Mouse (Mus musculus) frontal cortex, adult (tissue): Measurements from ENCODE around the gene Creb3l1.

Experiments used
- ATAC-seq: cut with Nextera tagmentation; 2 replicates; pipeline ENCODE4 v1.9.2; 2017; ENCODE audit warnings: mild to moderate bottlenecking, moderate library complexity, mixed read lengths; ENCODE audit not compliant: low TSS enrichment

Creb3l1 gene

DNA sequence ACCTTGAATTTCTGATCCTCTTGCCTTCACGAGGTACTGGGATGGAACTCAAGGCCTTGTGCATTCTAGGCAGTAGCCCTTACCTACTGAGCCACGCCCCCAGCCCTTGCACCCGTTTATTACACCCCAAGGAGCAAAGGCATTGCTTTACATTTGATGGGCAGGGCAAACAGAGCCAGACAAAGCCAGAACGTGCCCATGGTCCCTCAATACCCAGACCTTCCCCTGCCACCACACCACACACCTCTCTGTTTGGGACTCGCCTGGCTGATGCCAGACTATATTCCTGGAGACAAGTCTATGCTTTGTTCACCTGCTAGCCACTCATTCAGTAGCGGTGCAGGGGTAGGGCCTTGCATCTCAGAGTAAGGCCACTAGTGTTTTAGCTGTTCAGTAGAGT, 17.8 kb downstream of the Creb3l1 start:
- no peak for ATAC-seq

DNA sequence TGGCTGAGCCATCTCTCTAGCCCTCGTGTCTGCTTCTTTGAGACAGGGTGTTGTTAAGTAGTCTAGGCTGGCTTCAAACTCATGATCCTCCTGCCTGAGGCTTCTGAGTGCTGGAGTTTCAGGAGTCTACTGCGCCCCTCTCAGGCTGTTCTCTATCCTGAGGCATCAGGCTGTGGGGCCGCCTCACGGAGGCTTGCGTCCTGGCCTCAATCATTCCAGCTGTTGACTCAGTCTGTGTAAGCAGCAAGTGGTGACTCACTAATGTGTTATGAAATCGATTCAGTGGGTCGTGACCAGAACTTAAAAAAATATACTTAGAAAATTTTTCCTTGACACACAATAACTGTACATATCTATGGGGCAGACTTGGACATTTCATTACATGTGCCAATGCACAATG, 19.7 kb downstream of the Creb3l1 start:
- ATAC-seq = no peak

DNA sequence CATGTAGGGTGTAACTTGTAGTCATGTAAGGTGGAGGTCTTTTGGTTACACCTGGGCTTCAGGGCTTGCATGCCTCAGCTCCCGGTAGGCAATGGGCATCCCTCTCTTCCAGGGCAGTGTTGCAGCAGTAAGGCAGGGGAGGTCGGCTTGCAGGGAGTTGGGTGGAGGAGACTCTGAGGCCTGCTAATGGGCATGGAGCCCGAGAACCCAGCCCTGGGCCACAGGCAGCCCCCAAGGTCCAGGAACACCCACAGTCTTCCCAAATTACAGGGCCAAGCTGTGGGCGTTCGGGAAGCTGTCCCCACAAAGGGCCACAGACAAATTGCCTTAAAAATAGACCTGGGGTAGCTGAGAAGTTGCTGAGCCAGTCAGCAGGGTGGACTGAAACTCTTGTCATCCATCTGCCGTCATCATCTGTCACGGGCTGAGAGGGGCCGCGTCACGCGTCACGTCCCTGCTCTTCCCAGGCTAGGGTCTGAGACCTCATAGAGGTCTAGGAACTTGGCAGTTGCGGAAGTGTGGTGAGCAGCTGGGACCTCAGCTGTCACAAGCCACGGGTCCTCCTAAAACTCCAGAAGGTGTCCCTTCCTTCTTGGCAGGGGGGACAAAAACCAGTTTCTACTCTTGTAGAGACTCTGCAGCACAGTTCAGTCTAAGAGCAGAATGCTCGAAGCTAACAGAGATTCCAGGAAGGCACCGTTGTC, 26.2 kb downstream of the Creb3l1 start:
- ATAC-seq = no peak

DNA sequence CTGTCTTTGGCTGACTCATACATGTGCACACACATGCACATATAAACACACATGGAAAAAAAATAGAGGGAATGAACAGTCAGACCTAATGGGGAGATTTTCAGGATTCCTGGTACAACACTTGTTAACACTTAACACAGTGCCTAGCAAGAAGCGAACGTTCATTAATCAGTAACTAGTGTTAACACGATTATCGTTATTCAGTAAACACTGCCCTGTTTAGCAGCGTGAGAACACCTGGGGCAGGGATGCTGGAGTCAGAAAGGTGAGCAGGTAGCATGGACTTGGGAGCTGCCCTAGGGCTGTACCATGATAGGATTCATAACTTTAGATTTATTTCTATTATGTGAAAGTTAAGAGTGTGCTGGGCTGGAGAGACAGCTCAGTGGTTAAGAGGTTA, 28.3 kb downstream of the Creb3l1 start:
- ATAC-seq = no peak

DNA sequence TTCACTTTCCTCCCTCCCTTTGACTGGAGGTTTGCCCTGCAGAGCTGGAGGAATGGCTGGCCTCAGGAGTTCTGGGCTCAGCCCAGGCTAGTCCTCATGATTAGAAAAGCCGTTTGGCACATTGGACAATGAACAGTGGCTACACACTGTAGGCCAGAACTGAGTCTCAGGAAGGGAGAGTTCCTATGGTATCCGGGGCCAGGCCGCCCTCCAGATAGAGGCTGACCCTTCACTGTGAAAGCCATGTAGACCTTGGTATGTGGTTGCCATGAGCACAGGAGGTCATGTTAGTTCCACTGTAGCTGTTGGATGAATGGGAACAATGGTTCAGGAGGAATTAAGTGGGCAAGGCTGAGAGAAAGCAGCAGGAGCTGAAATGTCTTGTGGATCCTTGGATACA, 30.9 kb downstream of the Creb3l1 start:
- ATAC-seq = no peak

DNA sequence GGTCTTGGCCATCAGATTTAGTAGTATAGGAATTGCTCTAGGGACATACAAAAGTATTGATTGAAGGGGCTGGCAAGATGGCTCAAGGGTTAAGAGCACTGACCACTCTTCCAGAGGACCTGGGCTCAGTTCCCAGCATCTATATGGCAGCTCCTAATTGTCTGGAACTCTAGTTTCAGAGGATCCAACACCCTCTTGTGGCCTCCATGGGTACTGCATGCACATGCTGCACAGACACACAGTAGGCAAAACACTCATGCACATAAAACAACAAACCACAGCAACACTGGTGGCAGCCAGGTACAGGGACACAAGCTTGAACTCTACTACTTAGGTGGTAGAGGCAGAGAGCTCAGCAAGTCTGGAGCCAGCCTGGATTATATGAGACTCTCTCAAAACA, 34.6 kb downstream of the Creb3l1 start:
- ATAC-seq = no peak

DNA sequence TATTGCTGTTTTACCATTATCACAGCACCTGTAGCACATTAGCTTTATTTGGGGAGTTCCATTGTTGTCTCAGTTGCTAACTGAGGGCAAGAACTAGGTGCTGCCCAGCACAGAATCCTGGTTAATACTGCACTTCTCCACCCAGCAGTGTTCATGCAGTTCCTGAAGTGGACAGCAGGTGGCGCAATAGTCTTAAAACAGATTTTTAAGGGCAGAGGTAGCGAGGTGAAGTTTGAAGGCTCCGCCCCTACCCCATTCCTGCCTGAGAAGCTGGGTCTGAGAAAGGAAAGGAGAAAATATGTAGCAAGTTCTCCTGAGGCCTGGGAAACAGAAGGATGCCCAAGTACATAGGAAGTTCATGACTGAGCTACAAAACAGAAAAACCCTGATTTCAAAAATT, 36.8 kb downstream of the Creb3l1 start:
- peak; percentile 68 for ATAC-seq

DNA sequence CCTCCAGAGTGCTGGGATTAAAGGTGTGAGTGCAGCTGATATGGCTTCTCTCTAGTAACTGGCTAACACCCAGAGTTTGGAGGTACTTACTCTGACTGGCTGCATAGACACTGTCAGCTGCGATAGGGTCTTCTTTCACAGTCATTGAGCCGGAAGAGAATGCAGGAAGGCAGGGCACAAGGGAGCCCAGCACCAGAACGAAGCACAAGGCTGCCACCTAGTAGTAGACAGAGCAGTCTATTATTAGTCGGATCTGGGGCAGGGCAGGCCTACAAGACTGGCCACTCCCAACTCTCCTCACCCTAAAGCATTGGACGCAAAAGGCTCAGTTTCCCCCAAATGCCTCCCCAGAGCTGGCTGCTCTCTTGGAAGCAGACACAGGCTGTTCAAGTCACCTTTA, 38.2 kb downstream of the Creb3l1 start:
- peak; percentile 71 for ATAC-seq

DNA sequence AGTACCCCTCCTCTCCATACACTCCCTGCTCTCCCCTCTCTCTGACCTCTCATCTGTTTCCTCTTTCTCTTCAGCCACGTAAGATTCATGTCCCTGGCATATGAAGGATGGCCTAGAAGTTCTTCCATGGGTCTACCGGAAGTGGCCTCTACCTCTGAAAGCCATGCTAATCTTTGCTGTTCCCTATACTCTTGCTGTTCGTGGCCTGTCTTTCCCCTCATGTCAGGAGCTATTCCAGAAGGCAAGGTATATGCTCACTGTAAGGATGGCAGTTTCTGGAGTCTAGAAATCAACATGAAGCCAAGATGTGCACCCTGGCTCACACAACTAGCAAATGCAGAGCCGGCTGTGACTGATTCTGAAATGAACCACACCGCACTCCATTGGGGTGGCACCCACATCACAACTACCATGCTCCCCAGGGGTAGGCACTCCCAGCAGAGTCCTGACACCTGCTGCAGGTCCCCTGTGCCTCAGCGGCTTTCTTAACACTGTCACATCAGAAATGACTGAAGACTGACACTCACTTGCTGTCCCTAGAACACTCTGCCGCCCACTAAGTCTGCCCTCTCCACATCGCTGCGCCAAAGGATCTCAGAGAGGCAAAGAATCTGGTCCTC, 39.3 kb downstream of the Creb3l1 start:
- ATAC-seq = no peak

DNA sequence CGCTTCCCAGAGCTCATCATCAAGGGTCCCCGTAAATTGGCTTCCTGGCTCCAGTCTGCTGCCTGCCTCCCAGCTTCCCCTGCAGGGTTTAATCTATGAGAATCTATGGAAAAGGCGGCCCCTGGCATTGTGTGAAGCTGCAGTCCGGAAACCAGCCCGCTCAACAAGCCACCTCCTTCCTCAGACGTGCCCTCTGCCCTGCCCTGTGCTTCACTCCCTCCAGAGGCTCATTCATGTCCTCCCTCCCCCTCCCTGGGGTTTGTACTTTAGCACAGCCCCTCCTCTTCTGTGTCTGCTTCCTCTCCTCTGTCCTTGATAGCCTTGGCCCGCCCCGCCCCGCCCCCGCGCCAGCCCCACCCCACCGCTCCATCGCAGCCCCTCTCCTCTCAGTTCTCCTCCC, 39.9 kb downstream of the Creb3l1 start:
- ATAC-seq = no peak

DNA sequence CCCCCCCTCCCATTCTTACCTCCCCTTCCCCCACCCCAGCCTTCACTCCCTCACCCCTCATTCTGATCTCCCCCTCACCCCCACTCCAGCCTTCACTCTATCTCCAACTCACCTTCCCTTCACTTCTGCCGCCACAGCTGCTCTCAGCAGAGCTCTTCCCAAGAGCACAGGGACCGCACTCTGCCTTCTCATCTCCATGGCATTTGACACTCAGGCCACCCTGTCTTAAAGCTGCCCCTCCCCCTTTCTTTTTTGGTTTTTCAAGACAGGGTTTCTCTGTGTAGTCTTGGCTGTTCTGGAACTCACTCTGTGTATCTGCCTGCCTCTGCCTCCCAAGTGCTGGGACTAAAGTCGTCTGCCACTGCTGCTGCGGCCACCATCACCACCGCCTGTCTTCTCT, 43.5 kb downstream of the Creb3l1 start:
- ATAC-seq = no peak

DNA sequence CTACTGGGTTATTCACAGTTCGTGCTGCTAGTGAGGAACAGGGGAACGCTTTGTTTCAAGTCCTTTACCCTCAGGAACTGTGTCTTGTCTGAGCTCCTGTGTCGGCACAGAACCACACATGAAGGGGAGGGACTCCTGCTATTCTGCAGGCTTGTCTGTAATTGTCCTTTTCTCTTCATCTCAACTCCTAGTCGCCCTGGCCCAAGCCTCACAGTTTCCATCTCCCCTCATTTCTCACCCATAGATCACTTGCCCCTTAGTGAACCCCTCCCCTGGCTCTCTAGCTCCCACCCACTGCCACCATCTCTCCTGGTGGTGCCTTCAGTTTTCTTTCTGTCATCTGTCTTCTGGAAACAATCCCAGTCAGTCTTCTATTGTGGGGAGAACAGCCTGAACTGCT, 44.1 kb downstream of the Creb3l1 start:
- ATAC-seq = no peak

DNA sequence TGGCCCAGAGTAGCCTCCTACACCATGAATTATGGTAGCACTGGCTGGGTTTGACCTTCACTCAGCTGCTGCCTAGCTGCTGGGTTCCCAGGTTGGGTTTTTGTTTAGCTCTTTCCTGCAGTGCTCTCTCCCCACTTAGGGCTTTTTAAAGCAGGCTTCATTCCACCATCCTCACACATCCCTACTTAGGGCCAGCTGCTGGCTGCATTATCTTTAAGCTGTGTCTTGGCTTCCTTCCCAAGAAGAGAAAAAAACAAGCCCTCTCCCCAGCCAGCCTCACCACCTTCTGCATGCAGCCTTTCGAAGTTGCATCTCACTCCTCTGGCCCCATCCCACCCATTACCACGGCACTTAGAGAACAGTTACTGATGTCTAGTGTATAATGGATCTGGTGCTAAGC, 45.8 kb downstream of the Creb3l1 start:
- peak; percentile 47 for ATAC-seq

DNA sequence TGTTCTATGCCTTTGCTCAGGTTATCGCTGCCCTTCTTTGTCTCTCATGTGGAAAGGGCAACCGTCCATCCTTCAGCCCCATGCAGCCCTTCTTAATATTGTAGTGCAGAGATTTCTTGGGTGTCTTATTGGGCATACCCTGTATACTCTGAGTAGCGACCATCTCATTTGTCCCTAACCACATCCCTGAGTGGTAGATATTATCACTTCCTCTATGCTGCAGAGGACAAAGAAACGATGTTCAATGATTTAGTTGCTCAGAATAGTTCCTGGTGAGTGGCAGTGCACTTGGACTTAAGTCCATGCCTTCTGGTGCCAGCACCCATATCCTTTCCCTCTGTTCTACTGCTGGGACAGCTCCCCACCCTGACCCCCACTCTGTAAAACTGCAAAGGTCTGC, 46.3 kb downstream of the Creb3l1 start:
- no peak for ATAC-seq

DNA sequence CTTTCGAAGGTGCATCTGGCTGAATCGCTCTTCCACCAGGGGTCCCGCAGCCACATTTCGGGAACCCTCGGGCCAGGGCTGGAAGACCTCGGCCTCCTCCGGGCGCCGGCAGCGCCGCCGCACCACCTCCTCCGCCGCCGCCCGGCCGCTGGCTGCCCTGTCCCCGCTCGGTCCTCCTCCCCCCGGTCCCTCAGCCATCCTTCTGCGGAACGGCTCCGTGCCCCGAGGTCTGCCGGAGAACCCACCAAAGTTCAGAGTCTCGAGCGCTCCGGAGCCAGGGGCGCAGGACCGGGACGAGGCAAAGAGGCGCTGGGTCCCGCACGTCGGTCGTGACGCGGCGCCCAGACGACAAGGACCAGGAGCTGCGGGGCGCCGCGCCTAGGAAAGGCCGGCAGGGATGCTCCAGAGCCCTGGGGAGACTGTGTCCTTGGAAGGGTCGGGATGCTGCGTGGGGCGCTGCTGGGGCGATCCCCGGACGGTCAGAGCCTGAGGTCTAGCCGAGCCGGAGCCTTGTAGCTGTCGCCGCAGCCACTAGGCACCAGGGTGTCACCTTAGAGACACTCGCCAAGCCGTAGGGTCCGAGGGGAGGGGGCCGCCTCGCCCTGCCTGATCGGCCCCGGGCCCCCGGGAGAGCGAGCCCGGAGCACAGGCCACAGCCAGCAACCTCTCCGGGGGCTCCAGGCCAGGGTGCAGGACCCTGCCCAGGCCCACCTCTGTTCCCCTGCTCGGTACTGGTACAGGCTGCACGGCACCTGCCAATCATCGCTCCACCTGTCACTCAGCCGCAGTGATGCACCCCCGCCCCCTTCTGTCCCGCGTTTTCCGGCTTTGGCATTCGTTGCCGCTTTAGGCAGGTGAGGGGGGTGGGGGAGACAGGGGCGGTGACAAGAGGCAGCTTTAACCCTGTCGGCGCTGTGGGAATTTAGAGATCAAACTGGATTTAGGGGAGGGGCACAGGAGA, 48.4 kb downstream of the Creb3l1 start, which contains the start of gene Dgkz:
Gene Dgkz (minus strand): TSS at position 284 of the 961 bp plus-strand sequence.
- ATAC-seq = no peak

DNA sequence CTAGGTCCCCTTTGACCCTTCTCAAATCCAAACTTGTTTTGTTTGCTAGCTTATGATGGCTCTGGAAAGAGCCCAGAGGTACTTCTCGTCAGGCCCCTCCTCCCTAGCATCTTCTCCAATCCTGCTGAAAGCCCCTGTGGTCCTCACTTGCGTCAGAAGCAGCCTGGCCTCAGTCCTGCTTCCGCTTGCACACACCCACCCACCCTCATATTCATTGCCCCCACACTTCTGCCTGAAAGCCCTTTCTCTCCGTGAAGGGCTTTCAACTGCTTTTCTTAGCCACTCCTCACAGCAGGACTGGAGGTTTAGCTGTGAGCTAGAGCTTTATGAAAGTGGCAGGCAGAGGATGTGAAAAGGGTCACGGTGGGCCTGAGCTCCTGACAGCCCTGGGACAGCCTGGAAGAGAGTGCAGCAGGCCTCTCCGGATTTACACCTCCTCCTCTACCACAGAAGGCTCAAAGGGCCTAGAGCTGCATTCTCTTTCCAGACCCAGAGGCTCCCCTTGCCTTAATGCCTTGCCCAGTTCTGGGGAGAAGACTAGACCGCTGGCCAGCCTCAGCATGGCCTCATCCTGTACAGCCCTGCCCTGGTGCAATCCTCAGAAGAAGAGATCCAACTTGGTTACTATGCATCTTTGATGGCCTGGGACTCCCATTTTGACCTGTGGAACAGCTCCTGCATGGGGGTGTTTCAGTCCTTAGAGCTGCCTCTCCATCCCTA, 50.7 kb downstream of the Creb3l1 start:
- peak; percentile 13; the same call in 1 of the 2 replicates for ATAC-seq

DNA sequence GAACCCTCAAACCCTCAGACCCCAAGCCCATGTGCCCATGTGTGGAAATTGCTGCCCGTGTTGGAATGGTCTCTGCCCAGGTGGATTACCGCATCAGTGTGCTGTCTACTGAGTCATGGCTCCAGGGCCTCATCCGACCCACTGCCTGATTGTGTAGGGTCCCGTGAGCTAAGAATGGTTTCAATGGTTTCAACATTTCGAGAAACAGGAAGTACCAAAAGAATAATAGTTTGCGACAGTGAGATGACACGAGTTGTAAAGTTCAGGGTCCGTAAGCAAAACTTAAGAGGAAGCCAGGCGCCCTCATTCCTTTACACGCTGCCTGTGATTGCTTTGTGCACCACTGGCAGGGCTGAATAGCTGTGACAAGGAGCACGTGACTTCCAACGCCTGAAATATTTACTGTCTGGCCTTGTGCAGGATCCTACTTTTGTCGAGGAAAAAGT, 52.2 kb downstream of the Creb3l1 start:
- ATAC-seq = no peak

DNA sequence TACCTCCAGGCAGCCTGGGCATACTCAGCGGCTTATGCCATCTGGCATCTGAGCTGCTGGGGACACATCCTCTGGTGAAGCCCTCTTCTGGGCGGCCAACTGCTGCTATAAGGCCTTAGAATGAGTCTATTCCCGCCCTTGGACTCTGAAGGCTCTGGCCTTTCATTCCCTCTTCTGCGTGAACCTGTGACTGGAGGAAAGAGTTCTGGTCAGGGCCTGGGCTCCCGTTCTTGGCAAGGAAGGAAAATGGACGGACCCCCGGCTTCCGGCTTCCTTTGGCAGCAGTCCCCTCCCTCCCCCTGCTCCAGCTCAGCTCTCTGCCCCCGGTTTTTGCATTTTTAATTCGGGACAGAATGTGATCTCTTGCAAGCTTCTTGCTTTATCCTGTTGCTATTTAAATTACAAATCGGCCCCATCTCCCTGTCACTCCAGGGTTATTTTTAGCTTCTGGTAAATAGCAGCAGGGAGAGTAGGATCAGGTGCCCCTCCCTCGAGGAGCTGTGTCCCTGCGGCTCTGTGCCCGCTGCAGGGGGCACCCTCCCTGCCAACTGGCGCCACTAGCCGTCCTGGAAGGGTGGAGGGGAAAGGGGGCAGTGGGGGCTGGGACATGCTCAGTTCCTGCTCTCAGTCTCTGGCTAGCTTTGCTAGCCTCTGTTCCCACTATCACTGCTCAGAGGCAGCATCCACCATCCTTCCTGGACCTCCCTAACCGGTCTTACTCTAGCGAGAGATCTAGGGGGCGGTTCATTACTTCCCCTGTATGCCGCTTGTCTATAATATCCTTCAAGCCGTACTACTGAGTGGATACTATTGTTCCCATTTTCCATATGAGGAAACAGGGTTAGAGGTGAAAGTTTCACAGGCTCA, 52.8 kb downstream of the Creb3l1 start:
- peak; percentile 51 for ATAC-seq

DNA sequence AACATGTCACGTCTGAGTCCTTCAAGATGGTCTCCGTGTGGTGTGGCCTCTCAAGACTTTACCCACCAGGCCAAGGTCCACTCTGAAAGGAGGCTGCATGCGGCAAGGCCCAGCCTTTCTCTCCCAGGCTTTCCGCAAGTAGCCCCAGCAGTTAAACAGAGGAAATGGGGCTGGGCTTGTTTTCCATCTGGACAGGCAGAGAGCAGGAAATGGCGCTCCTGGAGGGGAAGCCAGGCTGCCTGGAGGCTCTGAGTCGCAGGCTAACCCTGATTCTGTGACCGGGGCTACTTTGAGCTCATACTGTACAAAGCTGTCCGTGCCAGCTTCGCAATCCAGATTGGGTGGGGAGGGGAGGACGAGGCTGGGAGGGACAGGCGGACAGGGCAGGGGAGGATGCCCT, 56.3 kb downstream of the Creb3l1 start:
- no peak for ATAC-seq

DNA sequence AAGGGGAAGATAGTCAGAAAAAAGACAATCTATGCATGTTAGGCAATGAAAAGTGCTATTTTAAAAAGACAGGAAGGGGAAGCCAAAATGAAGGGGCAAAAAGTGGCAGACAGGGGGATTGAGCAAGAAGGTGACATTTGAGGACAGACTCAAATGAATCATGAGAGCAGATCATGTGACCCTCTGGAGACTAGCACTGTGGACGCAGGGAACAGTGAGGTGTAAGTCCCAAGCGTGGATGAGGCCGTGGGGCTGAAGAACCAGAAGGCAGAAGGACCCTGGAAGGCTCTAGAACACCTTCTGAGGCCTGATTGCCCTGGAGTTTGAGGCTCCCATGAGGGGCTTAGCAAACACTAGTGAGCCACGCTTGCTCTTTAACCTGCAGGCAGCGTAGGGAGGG, 57.9 kb downstream of the Creb3l1 start:
- no peak for ATAC-seq

DNA sequence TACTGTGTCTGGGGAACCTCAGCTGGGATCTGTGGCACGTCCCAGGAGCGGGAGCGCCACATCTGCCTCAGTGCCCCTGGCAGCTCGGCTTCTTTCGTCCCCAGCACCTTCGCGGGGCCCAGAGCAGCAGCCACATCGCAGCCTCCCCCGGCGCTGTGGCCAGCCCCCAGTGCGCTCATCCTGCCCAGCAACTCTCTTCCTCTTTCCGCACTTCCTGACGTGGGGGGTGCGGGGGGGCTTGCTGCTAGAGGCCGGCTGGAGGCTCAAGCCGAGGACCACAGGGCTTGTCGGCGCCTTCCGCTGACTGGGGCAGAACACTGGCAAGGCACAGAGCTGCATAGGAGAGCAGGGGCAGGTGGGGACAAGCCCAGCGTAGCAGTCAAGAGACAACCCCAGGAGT, 58.9 kb downstream of the Creb3l1 start:
- ATAC-seq = no peak
